Mouse (Mus musculus): ENCODE results near the gene 1700018B08Rik. TPM values are rescaled to one million over a fixed set of nuclear protein-coding genes. Genes with fewer than 3 reads are reported as not detected.

The 1700018B08Rik gene
- polyA plus RNA-seq, 1 experiment from 2014 or later = not detected

GRCm38 (mm10) chr8:121584730-121585129, 40.6 kb upstream of the 1700018B08Rik start:
- ATAC-seq (ENCODE audit: insufficient read depth, low FRiP score, low TSS enrichment) (no peak), DNase-seq (ENCODE audit: low spot score) (no peak)
- Histone ChIP-seq H3K36me3 (ENCODE audit: control insufficient read depth, insufficient read depth, low read length) (no peaks in the 10 kb centered on the region), H3K27ac (ENCODE audit: low read depth, low read length) (no peak overlapping the region), H3K4me1 (ENCODE audit: control insufficient read depth, insufficient read depth, low read length) (no peaks in the 10 kb centered on the region), H3K4me3 (ENCODE audit: low read depth, low read length) (peak overlapping the region; percentile 50), H3K27me3 (ENCODE audit: control insufficient read depth, insufficient read depth, low read length) (no peaks in the 10 kb centered on the region), H3K9ac (ENCODE audit: low read length) (no peak overlapping the region), H3K4me2 (ENCODE audit: low read depth) (peak overlapping the region; percentile 63), H3K9me3 (ENCODE audit: control insufficient read depth, low read length) (no peaks in the 10 kb centered on the region)
- 45% methylated on average over 13 of the region's 13 CpGs for WGBS

- H3K4me1 ChIP-seq (ENCODE audit: control insufficient read depth, insufficient read depth, low read length) = no peaks in the 10 kb centered on the region
- no peak overlapping the region for H3K4me2 ChIP-seq (ENCODE audit: low read depth)
- H3K27ac ChIP-seq (ENCODE audit: low read depth, low read length) = no peak overlapping the region
- no peaks in the 10 kb centered on the region for H3K27me3 ChIP-seq (ENCODE audit: control insufficient read depth, insufficient read depth, low read length)
- H3K9me3 ChIP-seq (ENCODE audit: control insufficient read depth, low read length) = no peaks in the 10 kb centered on the region
- no peak overlapping the region for H3K9ac ChIP-seq (ENCODE audit: low read length)
- ATAC-seq (ENCODE audit: insufficient read depth, low FRiP score, low TSS enrichment) (no peak), DNase-seq (ENCODE audit: low spot score) (no peak)
- 60% methylated on average over 8 of the region's 8 CpGs for WGBS
- H3K36me3 ChIP-seq (ENCODE audit: control insufficient read depth, insufficient read depth, low read length) = no peaks in the 10 kb centered on the region
- H3K4me3 ChIP-seq (ENCODE audit: low read depth, low read length) = no peak overlapping the region
Observed at GRCm38 (mm10) chr8:121583653-121584052, 39.5 kb upstream of the 1700018B08Rik start.

- Histone ChIP-seq H3K36me3 (ENCODE audit: control insufficient read depth, insufficient read depth, low read length) (no peaks in the 10 kb centered on the region), H3K9me3 (ENCODE audit: control insufficient read depth, low read length) (no peaks in the 10 kb centered on the region), H3K4me2 (ENCODE audit: low read depth) (no peak overlapping the region), H3K27ac (ENCODE audit: low read depth, low read length) (no peak overlapping the region), H3K27me3 (ENCODE audit: control insufficient read depth, insufficient read depth, low read length) (no peaks in the 10 kb centered on the region), H3K9ac (ENCODE audit: low read length) (no peak overlapping the region), H3K4me1 (ENCODE audit: control insufficient read depth, insufficient read depth, low read length) (peaks cover 9% of the 10 kb centered on the region), H3K4me3 (ENCODE audit: low read depth, low read length) (no peak overlapping the region)
- ATAC-seq (ENCODE audit: insufficient read depth, low FRiP score, low TSS enrichment) = no peak
- 48% methylated on average over 9 of the region's 9 CpGs for WGBS
- no peak for DNase-seq (ENCODE audit: low spot score)
Observed at GRCm38 (mm10) chr8:121580465-121580864, 36.3 kb upstream of the 1700018B08Rik start.

- Histone ChIP-seq H3K27me3 (ENCODE audit: control insufficient read depth, insufficient read depth, low read length) (no peaks in the 10 kb centered on the region), H3K4me2 (ENCODE audit: low read depth) (peak within 1 kb of the TSS; percentile 74), H3K27ac (ENCODE audit: low read depth, low read length) (no peak within 1 kb of the TSS), H3K9ac (ENCODE audit: low read length) (peak within 1 kb of the TSS; percentile 77), H3K9me3 (ENCODE audit: control insufficient read depth, low read length) (no peaks in the 10 kb centered on the region), H3K36me3 (ENCODE audit: control insufficient read depth, insufficient read depth, low read length) (no peaks in the 10 kb centered on the region), H3K4me1 (ENCODE audit: control insufficient read depth, insufficient read depth, low read length) (peaks cover 9% of the 10 kb centered on the region), H3K4me3 (ENCODE audit: low read depth, low read length) (peak within 1 kb of the TSS; percentile 79)
- DNase-seq (ENCODE audit: low spot score) (peak; percentile 96), ATAC-seq (ENCODE audit: insufficient read depth, low FRiP score, low TSS enrichment) (peak; percentile 91)
- 1% methylated on average over 55 of the region's 63 CpGs for WGBS
Observed at GRCm38 (mm10) chr8:121578676-121579451, 34.7 kb upstream of the 1700018B08Rik start, which contains the start of gene Fbxo31. Fbxo31 (minus strand) TSS chr8:121578806.

- DNase-seq (ENCODE audit: low spot score) = peak; percentile 44
- 3% methylated on average over 44 of the region's 44 CpGs for WGBS
- Histone ChIP-seq H3K4me3 (ENCODE audit: low read depth, low read length) (peak overlapping the region; percentile 79), H3K36me3 (ENCODE audit: control insufficient read depth, insufficient read depth, low read length) (no peaks in the 10 kb centered on the region), H3K27ac (ENCODE audit: low read depth, low read length) (no peak overlapping the region), H3K4me2 (ENCODE audit: low read depth) (peak overlapping the region; percentile 74), H3K27me3 (ENCODE audit: control insufficient read depth, insufficient read depth, low read length) (no peaks in the 10 kb centered on the region), H3K9ac (ENCODE audit: low read length) (peak overlapping the region; percentile 77), H3K4me1 (ENCODE audit: control insufficient read depth, insufficient read depth, low read length) (peaks cover 9% of the 10 kb centered on the region), H3K9me3 (ENCODE audit: control insufficient read depth, low read length) (no peaks in the 10 kb centered on the region)
- peak; percentile 54; the same call in 1 of the 2 replicates for ATAC-seq (ENCODE audit: insufficient read depth, low FRiP score, low TSS enrichment)
Observed at GRCm38 (mm10) chr8:121577751-121578675, 33.9 kb upstream of the 1700018B08Rik start.

- Histone ChIP-seq H3K27ac (ENCODE audit: low read depth, low read length) (no peak overlapping the region), H3K4me2 (ENCODE audit: low read depth) (no peak overlapping the region), H3K9ac (ENCODE audit: low read length) (no peak overlapping the region), H3K9me3 (ENCODE audit: control insufficient read depth, low read length) (no peaks in the 10 kb centered on the region), H3K4me1 (ENCODE audit: control insufficient read depth, insufficient read depth, low read length) (peaks cover 9% of the 10 kb centered on the region), H3K4me3 (ENCODE audit: low read depth, low read length) (no peak overlapping the region), H3K27me3 (ENCODE audit: control insufficient read depth, insufficient read depth, low read length) (no peaks in the 10 kb centered on the region), H3K36me3 (ENCODE audit: control insufficient read depth, insufficient read depth, low read length) (no peaks in the 10 kb centered on the region)
- 82% methylated on average over 3 of the region's 3 CpGs for WGBS
- ATAC-seq (ENCODE audit: insufficient read depth, low FRiP score, low TSS enrichment) (no peak), DNase-seq (ENCODE audit: low spot score) (no peak)
Observed at GRCm38 (mm10) chr8:121575661-121576060, 31.5 kb upstream of the 1700018B08Rik start.

GRCm38 (mm10) chr8:121573275-121573674, 29.2 kb upstream of the 1700018B08Rik start:
- no peak overlapping the region for H3K27ac ChIP-seq (ENCODE audit: low read depth, low read length)
- H3K4me2 ChIP-seq (ENCODE audit: low read depth) = no peak overlapping the region
- H3K4me1 ChIP-seq (ENCODE audit: control insufficient read depth, insufficient read depth, low read length) = peaks cover 9% of the 10 kb centered on the region
- WGBS = 67% methylated on average over 3 of the region's 3 CpGs
- no peaks in the 10 kb centered on the region for H3K27me3 ChIP-seq (ENCODE audit: control insufficient read depth, insufficient read depth, low read length)
- DNase-seq (ENCODE audit: low spot score) (no peak), ATAC-seq (ENCODE audit: insufficient read depth, low FRiP score, low TSS enrichment) (no peak)
- H3K9me3 ChIP-seq (ENCODE audit: control insufficient read depth, low read length) = no peaks in the 10 kb centered on the region
- H3K9ac ChIP-seq (ENCODE audit: low read length) = no peak overlapping the region
- no peaks in the 10 kb centered on the region for H3K36me3 ChIP-seq (ENCODE audit: control insufficient read depth, insufficient read depth, low read length)
- H3K4me3 ChIP-seq (ENCODE audit: low read depth, low read length) = no peak overlapping the region

GRCm38 (mm10) chr8:121572121-121572520, 28.0 kb upstream of the 1700018B08Rik start:
- Histone ChIP-seq H3K4me1 (ENCODE audit: control insufficient read depth, insufficient read depth, low read length) (peaks cover 4% of the 10 kb centered on the region; the same call in 1 of the 2 replicates), H3K27me3 (ENCODE audit: control insufficient read depth, insufficient read depth, low read length) (no peaks in the 10 kb centered on the region), H3K9ac (ENCODE audit: low read length) (no peak overlapping the region), H3K4me2 (ENCODE audit: low read depth) (no peak overlapping the region), H3K27ac (ENCODE audit: low read depth, low read length) (no peak overlapping the region), H3K9me3 (ENCODE audit: control insufficient read depth, low read length) (no peaks in the 10 kb centered on the region), H3K4me3 (ENCODE audit: low read depth, low read length) (no peak overlapping the region), H3K36me3 (ENCODE audit: control insufficient read depth, insufficient read depth, low read length) (no peaks in the 10 kb centered on the region)
- ATAC-seq (ENCODE audit: insufficient read depth, low FRiP score, low TSS enrichment) (no peak), DNase-seq (ENCODE audit: low spot score) (no peak)
- 69% methylated on average over 7 of the region's 7 CpGs for WGBS

All from neural tube, embryonic 11.5 days (tissue).